Mouse (Mus musculus): Measurements from ENCODE around the gene Rnf141.

DNA sequence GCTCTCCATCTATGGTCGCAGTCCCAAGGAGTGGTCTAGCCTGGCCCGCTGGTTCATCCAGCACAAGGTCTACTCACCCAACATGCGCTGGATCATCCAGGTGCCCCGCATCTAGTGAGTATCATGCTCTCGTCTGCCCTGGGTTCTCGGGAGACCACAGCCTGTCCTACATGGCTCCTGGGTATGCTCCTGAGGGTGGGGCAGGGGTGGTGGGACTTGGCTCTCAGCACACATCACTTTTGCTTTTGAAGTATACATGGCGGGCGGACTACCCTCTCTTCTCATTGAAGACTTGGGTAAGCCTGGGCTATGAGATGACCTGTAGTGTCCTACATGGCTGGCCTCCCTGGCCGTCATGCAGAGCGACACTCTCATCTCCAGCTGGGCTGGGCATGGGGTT lies 41.1 kb downstream of the Rnf141 start:
- TF ChIP-seq CTCF (IDR thresholded peaks at IDR 0.05; ENCODE audit: control insufficient read depth, insufficient read depth, low read length) (no peak), POLR2A (IDR thresholded peaks at IDR 0.05; ENCODE audit: borderline replicate concordance, control insufficient read depth, low read depth, low read length) (no peak)
